Mouse (Mus musculus): Measurements from ENCODE around the gene Rdh16f1. TPM values are rescaled to one million over a fixed set of nuclear protein-coding genes. Genes with fewer than 3 reads are reported as not detected.

The Rdh16f1 gene
- polyA plus RNA-seq, 1 experiment from 2014 or later, result not detected

DNA sequence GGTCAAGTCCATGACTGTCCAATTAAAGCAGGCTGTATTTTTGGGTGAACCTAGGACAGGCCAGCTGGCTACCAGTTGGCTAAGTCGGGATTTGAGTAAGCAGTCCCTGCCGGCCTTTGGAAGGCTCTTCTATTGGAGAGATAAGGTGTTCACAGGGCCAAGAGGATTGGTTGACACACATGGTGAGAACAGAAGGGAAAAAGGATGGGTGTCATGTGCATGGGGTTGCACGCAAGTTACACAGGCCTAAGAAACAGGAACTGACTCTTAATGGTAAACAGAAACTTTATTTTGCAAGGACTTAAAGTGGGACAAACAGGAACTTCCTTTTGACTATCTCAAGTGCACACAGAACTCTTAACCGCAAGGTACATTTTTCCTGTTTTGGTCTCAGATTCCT lies 22.7 kb upstream of the Rdh16f1 start:
- 77% methylated on average over 4 of the region's 4 CpGs for WGBS
- Histone ChIP-seq H3K4me3 (no peak overlapping the region), H3K36me3 (peaks cover 9% of the 10 kb centered on the region), H3K27me3 (ENCODE audit: insufficient read depth, poor library complexity, severe bottlenecking) (no peaks in the 10 kb centered on the region; the same call in 1 of the 2 replicates), H3K9me3 (no peaks in the 10 kb centered on the region), H3K4me1 (replicated peaks) (peaks cover 26% of the 10 kb centered on the region), H3K27ac (no peak overlapping the region)
- DNase-seq (ENCODE audit: low spot score), result no peak

DNA sequence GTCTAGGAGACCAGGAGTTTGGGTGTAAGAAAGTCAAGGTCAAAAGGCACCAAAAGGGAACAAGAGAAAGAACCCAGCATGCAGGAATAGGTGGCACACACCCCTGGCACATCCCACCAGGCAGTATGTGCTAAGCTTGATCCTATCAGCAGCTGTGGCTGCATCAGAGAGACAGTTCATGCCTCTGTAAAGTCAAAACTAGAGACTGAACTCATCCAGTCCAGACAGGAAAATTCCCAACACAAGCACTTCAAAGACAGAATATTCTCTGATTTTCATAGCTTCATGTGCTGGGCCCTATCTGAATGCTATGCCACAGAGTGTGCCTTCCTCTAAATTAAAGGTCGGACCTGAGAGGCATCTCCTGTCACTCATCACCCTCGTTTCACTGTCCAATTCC lies 22.0 kb upstream of the Rdh16f1 start:
- no peak overlapping the region for H3K4me3 ChIP-seq
- 20% methylated on average over 2 of the region's 2 CpGs for WGBS
- no peaks in the 10 kb centered on the region; the same call in 1 of the 2 replicates for H3K27me3 ChIP-seq (ENCODE audit: insufficient read depth, poor library complexity, severe bottlenecking)
- H3K36me3 ChIP-seq, result peaks cover 16% of the 10 kb centered on the region
- H3K9me3 ChIP-seq, result no peaks in the 10 kb centered on the region
- peaks cover 26% of the 10 kb centered on the region for H3K4me1 ChIP-seq (replicated peaks)
- no peak for DNase-seq (ENCODE audit: low spot score)
- no peak overlapping the region for H3K27ac ChIP-seq

DNA sequence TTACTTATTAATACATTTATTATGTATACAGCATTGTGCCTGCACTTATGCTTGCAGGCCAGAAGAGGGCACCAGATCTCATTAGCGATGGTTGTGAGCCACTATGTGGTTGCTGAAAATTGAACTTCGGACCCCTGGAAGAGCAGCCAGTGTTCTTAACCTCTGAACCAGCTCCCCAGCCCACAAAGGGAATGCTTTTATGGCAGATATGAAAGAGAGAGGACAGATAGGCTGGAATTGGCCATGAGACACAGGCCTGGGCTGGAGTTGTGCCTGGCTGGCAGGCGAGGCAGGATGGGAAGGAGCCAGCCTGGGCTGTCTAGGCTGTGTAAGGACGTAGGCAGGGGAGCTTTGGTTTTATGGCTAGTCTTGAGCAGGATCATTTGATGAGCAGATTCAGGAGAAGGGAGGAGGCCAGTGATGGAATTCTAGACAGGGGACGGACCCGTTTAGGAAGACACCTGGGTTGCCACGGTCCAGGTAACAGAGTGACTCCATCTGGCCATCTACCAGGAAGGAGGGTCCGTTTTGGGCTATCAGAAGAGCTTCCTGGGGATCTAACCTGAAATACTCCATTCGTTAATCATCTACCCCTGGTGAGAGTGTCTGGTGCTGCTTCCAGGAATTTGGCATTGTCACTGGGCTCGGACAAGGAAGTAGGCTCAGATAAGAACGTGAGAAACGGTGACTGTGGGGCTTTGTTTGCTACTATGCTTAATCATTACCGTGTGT lies 21.3 kb upstream of the Rdh16f1 start:
- DNase-seq (ENCODE audit: low spot score), result peak; percentile 40
- H3K9me3 ChIP-seq, result no peaks in the 10 kb centered on the region
- H3K4me1 ChIP-seq (replicated peaks), result peaks cover 26% of the 10 kb centered on the region
- no peak overlapping the region for H3K27ac ChIP-seq
- H3K27me3 ChIP-seq (ENCODE audit: insufficient read depth, poor library complexity, severe bottlenecking), result no peaks in the 10 kb centered on the region; the same call in 1 of the 2 replicates
- H3K36me3 ChIP-seq, result peaks cover 23% of the 10 kb centered on the region
- H3K4me3 ChIP-seq, result peak overlapping the region; percentile 97; the same call in 1 of the 2 replicates
- WGBS, result 54% methylated on average over 13 of the region's 13 CpGs

GRCm38 (mm10) chr10:127739083-127739660 lies 20.4 kb upstream of the Rdh16f1 start, which contains the start of gene Zbtb39:
TSS of gene Zbtb39 (plus strand) at chr10:127739538.
- peaks cover 20% of the 10 kb centered on the region for H3K4me1 ChIP-seq (replicated peaks)
- peaks cover 32% of the 10 kb centered on the region for H3K36me3 ChIP-seq
- H3K4me3 ChIP-seq, result peak within 1 kb of the TSS; percentile 97
- H3K27me3 ChIP-seq (ENCODE audit: insufficient read depth, poor library complexity, severe bottlenecking), result no peaks in the 10 kb centered on the region; the same call in 1 of the 2 replicates
- peak within 1 kb of the TSS; percentile 95 for H3K27ac ChIP-seq
- 6% methylated on average over 60 of the region's 61 CpGs for WGBS
- H3K9me3 ChIP-seq, result no peaks in the 10 kb centered on the region
- peak; percentile 78 for DNase-seq (ENCODE audit: low spot score)

DNA sequence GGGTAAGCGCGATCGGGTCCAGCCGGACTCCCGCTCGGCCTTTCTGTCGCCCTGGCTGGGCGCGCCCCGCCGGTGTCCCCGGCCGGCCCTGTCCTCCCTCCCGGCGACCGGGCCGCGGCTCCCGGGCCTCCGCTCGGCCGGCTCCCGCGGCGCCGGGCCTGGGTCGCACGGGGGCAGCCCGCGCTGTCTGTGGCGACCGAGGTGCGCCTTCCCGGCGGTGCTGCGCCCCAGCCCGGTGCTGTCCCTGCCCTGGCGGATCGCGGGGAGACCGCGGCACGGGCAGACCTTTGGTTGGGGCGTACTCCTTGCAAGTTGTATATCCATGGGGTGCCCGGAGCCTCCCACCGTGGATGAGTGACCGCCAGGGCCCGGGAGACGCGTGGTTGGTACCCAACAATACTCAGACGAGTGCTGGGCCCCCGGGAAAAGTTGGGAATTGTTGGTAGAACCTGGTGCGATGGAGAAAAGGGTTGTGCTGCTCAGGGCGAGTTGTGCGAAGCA lies 19.9 kb upstream of the Rdh16f1 start:
- WGBS, result under 1% methylated on average over 55 of the region's 55 CpGs
- peaks cover 37% of the 10 kb centered on the region for H3K36me3 ChIP-seq
- peaks cover 20% of the 10 kb centered on the region for H3K4me1 ChIP-seq (replicated peaks)
- no peaks in the 10 kb centered on the region; the same call in 1 of the 2 replicates for H3K27me3 ChIP-seq (ENCODE audit: insufficient read depth, poor library complexity, severe bottlenecking)
- no peaks in the 10 kb centered on the region for H3K9me3 ChIP-seq
- peak; percentile 64 for DNase-seq (ENCODE audit: low spot score)
- H3K27ac ChIP-seq, result peak overlapping the region; percentile 95
- H3K4me3 ChIP-seq, result peak overlapping the region; percentile 97

DNA sequence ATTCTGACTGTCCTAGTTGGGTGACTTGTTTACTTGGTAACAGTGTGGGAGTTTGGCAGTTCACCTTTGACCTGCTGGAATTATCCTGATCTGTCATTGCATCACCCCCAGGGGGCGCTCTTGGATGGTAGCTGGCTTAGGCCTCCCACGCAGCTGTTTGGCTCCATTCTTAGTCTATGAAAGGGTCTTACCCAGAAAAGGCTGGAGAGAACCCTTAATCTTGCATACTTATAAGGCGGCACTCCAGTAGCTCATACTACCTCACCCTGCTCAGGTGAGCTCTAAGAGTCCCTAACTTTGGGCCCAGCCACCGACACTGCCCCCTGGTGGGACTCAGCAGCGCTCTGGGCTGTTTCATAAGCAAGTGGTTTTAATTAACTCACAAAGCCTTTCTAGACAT lies 14.9 kb upstream of the Rdh16f1 start:
- H3K4me1 ChIP-seq (replicated peaks), result peaks cover 27% of the 10 kb centered on the region
- no peak overlapping the region for H3K4me3 ChIP-seq
- 64% methylated on average over 5 of the region's 5 CpGs for WGBS
- no peaks in the 10 kb centered on the region for H3K9me3 ChIP-seq
- H3K27me3 ChIP-seq (ENCODE audit: insufficient read depth, poor library complexity, severe bottlenecking), result no peaks in the 10 kb centered on the region
- H3K27ac ChIP-seq, result no peak overlapping the region
- DNase-seq (ENCODE audit: low spot score), result peak; percentile 59
- peaks cover 78% of the 10 kb centered on the region for H3K36me3 ChIP-seq

DNA sequence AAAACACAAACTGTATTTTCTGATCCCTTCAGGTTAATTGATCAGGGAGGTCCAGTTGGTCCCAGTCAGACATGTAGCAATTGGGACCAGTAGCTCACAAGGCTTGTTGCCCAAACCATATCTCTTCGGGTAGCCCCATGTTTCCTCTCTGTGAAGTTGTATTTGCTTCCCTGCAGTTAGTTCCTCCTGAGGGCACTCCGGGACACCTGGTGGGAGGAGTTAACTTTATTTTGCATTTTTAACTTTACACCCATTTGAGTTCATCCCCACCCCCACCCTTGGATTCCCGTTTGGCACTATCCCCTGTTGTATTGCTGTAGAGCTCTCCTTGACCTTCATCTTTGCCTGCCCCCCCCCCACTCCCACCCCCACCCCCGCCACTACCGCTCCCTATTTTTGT lies 13.7 kb upstream of the Rdh16f1 start:
- Histone ChIP-seq H3K4me3 (no peak overlapping the region), H3K27ac (no peak overlapping the region), H3K9me3 (no peaks in the 10 kb centered on the region), H3K4me1 (replicated peaks) (peaks cover 25% of the 10 kb centered on the region), H3K36me3 (peaks cover 78% of the 10 kb centered on the region), H3K27me3 (ENCODE audit: insufficient read depth, poor library complexity, severe bottlenecking) (no peaks in the 10 kb centered on the region)
- 85% methylated on average over 5 of the region's 5 CpGs for WGBS
- DNase-seq (ENCODE audit: low spot score), result no peak

GRCm38 (mm10) chr10:127747254-127747653 lies 12.3 kb upstream of the Rdh16f1 start:
- Histone ChIP-seq H3K4me3 (no peak overlapping the region), H3K27ac (no peak overlapping the region), H3K9me3 (no peaks in the 10 kb centered on the region), H3K27me3 (ENCODE audit: insufficient read depth, poor library complexity, severe bottlenecking) (no peaks in the 10 kb centered on the region), H3K4me1 (replicated peaks) (peaks cover 22% of the 10 kb centered on the region), H3K36me3 (peaks cover 65% of the 10 kb centered on the region)
- WGBS, result 92% methylated on average over 8 of the region's 8 CpGs
- no peak for DNase-seq (ENCODE audit: low spot score)

- Histone ChIP-seq H3K27ac (0 out of 2 replicates have a peak overlapping the region, but pooled peaks have one; percentile 35), H3K27me3 (ENCODE audit: insufficient read depth, poor library complexity, severe bottlenecking) (no peaks in the 10 kb centered on the region), H3K4me1 (replicated peaks) (peaks cover 22% of the 10 kb centered on the region), H3K36me3 (peaks cover 48% of the 10 kb centered on the region), H3K4me3 (no peak overlapping the region), H3K9me3 (no peaks in the 10 kb centered on the region)
- no peak for DNase-seq (ENCODE audit: low spot score)
- WGBS, result 5% methylated on average over 8 of the region's 8 CpGs
These were observed 10.6 kb upstream of the Rdh16f1 start for GRCm38 (mm10) chr10:127748847-127749612.

- 46% methylated on average over 24 of the region's 24 CpGs for WGBS
- peaks cover 22% of the 10 kb centered on the region for H3K4me1 ChIP-seq (replicated peaks)
- H3K4me3 ChIP-seq, result peak overlapping the region; percentile 33; the same call in 1 of the 2 replicates
- no peak for DNase-seq (ENCODE audit: low spot score)
- H3K27me3 ChIP-seq (ENCODE audit: insufficient read depth, poor library complexity, severe bottlenecking), result no peaks in the 10 kb centered on the region
- no peaks in the 10 kb centered on the region for H3K9me3 ChIP-seq
- peaks cover 36% of the 10 kb centered on the region for H3K36me3 ChIP-seq
- H3K27ac ChIP-seq, result 0 out of 2 replicates have a peak overlapping the region, but pooled peaks have one; percentile 4
These were observed 9.3 kb upstream of the Rdh16f1 start for GRCm38 (mm10) chr10:127750136-127750777.

- H3K27ac ChIP-seq, result no peak within 1 kb of the TSS
- H3K4me3 ChIP-seq, result no peak within 1 kb of the TSS
- peaks cover 23% of the 10 kb centered on the region for H3K36me3 ChIP-seq
- H3K27me3 ChIP-seq (ENCODE audit: insufficient read depth, poor library complexity, severe bottlenecking), result no peaks in the 10 kb centered on the region
- H3K9me3 ChIP-seq, result no peaks in the 10 kb centered on the region
- peaks cover 28% of the 10 kb centered on the region for H3K4me1 ChIP-seq (replicated peaks)
- 55% methylated on average over 8 of the region's 8 CpGs for WGBS
- no peak for DNase-seq (ENCODE audit: low spot score)
These were observed 8.0 kb upstream of the Rdh16f1 start, which contains the start of gene Gpr182 for GRCm38 (mm10) chr10:127751548-127751947. TSS of gene Gpr182 (minus strand) at chr10:127751732.

GRCm38 (mm10) chr10:127754566-127755166 lies 4.9 kb upstream of the Rdh16f1 start:
- H3K9me3 ChIP-seq, result no peaks in the 10 kb centered on the region
- no peaks in the 10 kb centered on the region for H3K36me3 ChIP-seq
- H3K27me3 ChIP-seq (ENCODE audit: insufficient read depth, poor library complexity, severe bottlenecking), result no peaks in the 10 kb centered on the region
- H3K4me3 ChIP-seq, result no peak overlapping the region
- peaks cover 13% of the 10 kb centered on the region for H3K4me1 ChIP-seq (replicated peaks)
- H3K27ac ChIP-seq, result no peak overlapping the region
- 83% methylated on average over 6 of the region's 6 CpGs for WGBS
- DNase-seq (ENCODE audit: low spot score), result no peak

All from hindbrain, embryonic 10.5 days (tissue).